ENCODE assay signal across 11 mouse cellular contexts in the genomic region with DNA sequence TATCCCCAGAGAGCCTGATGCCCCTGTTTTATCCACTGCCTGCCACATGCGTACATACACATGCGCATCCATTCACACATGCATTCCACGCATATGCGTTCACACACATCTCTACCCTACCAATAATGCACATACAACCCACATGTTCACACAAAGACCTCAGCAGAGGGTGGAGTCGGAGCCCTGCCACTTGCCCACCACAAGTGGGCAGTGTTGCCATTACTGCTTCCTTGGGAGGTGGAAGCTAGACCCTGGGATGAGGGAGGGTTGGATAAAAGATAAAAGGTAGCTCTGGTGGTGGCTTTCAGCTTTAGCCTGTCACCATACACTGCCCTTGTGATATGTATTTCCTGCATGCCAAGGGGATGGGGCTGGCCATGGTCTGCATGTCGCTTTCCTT. TPM values are rescaled to one million over a fixed set of nuclear protein-coding genes. Genes with fewer than 3 reads are reported as not detected.
DNase-seq lines count a peak whose midpoint lies in the region; ATAC-seq lines count a peak whose summit lies in the region.
"Had no signal": no experiment of that assay in that cellular context is flagged by ENCODE, and none has a peak within 500 bp of the region (broad histone marks: within the 10 kb centered on the region; RNA-seq: fewer than 3 reads in every experiment).

No protein-coding gene starts in this region.

- H3K9me3 ChIP-seq in hindbrain, embryonic 10.5 days: no peaks in the 10 kb centered on the region
- H3K9me3 ChIP-seq in hindbrain, embryonic 16.5 days (ENCODE audit: control insufficient read depth, low read length): no peaks in the 10 kb centered on the region
- H3K9me3 ChIP-seq in forebrain, embryonic 12.5 days: no peaks in the 10 kb centered on the region
- no peaks in the 10 kb centered on the region for H3K9me3 ChIP-seq in hindbrain, embryonic 14.5 days (ENCODE audit: control insufficient read depth, low read length)
- H3K9me3 ChIP-seq: lung, embryonic 15.5 days had no signal

- H3K4me3 ChIP-seq in hindbrain, embryonic 10.5 days: no peak overlapping the region
- no peak overlapping the region for H3K4me3 ChIP-seq in hindbrain, embryonic 16.5 days (ENCODE audit: low read length)
- no peak overlapping the region for H3K4me3 ChIP-seq in forebrain, embryonic 12.5 days (replicated peaks)
- no peak overlapping the region for H3K4me3 ChIP-seq in hindbrain, embryonic 14.5 days (replicated peaks; ENCODE audit: low read length)
- H3K4me3 ChIP-seq: lung, embryonic 15.5 days had no signal

- no peaks in the 10 kb centered on the region for H3K27me3 ChIP-seq in hindbrain, embryonic 10.5 days (ENCODE audit: insufficient read depth, poor library complexity, severe bottlenecking)
- H3K27me3 ChIP-seq in hindbrain, embryonic 16.5 days (replicated peaks; ENCODE audit: control insufficient read depth, insufficient read depth, low read length): no peaks in the 10 kb centered on the region
- H3K27me3 ChIP-seq in forebrain, embryonic 12.5 days: no peaks in the 10 kb centered on the region
- no peaks in the 10 kb centered on the region for H3K27me3 ChIP-seq in hindbrain, embryonic 14.5 days (ENCODE audit: control insufficient read depth, insufficient read depth, low read length)
- H3K27me3 ChIP-seq: lung, embryonic 15.5 days; Patski had no signal

- H3K4me2 ChIP-seq in hindbrain, embryonic 16.5 days (ENCODE audit: low read length): no peak overlapping the region
- H3K4me2 ChIP-seq in forebrain, embryonic 12.5 days: no peak overlapping the region
- peak overlapping the region; percentile 32 for H3K4me2 ChIP-seq in hindbrain, embryonic 14.5 days (replicated peaks)
- H3K4me2 ChIP-seq: lung, embryonic 15.5 days had no signal

- H3K4me1 ChIP-seq in hindbrain, embryonic 10.5 days (replicated peaks): peaks cover 36% of the 10 kb centered on the region
- peaks cover 5% of the 10 kb centered on the region for H3K4me1 ChIP-seq in hindbrain, embryonic 16.5 days (ENCODE audit: control insufficient read depth, insufficient read depth, low read depth, low read length)
- no peaks in the 10 kb centered on the region for H3K4me1 ChIP-seq in forebrain, embryonic 12.5 days
- H3K4me1 ChIP-seq in hindbrain, embryonic 14.5 days (replicated peaks; ENCODE audit: control insufficient read depth, insufficient read depth, low read length): peaks cover 5% of the 10 kb centered on the region; the same call in 1 of the 2 replicates

- H3K9ac ChIP-seq in hindbrain, embryonic 16.5 days (ENCODE audit: low read depth, low read length): no peak overlapping the region
- H3K9ac ChIP-seq in forebrain, embryonic 12.5 days: no peak overlapping the region
- no peak overlapping the region for H3K9ac ChIP-seq in hindbrain, embryonic 14.5 days
- H3K9ac ChIP-seq: lung, embryonic 15.5 days had no signal

- H3K36me3 ChIP-seq in hindbrain, embryonic 10.5 days: no peaks in the 10 kb centered on the region
- no peaks in the 10 kb centered on the region for H3K36me3 ChIP-seq in hindbrain, embryonic 16.5 days (ENCODE audit: control insufficient read depth, insufficient read depth, low read length)
- no peaks in the 10 kb centered on the region for H3K36me3 ChIP-seq in forebrain, embryonic 12.5 days (replicated peaks)
- H3K36me3 ChIP-seq in hindbrain, embryonic 14.5 days (replicated peaks; ENCODE audit: control insufficient read depth, insufficient read depth): no peaks in the 10 kb centered on the region
- H3K36me3 ChIP-seq: lung, embryonic 15.5 days had no signal

- no peak for ATAC-seq in hindbrain, embryonic 16.5 days
- ATAC-seq in forebrain, embryonic 12.5 days (ENCODE audit: low FRiP score): peak; percentile 57; the same call in 1 of the 2 replicates
- 0 out of 2 replicates have a peak, but pooled peaks have one; percentile 17 for ATAC-seq in hindbrain, embryonic 14.5 days (ENCODE audit: low FRiP score)
- ATAC-seq in megakaryocyte progenitor cell, adult 5-6 weeks (replicated peaks; ENCODE audit: poor library complexity): 0 out of 2 replicates have a peak, but pooled peaks have one; percentile 44
- ATAC-seq: Patski had no signal

- DNase-seq in hindbrain, embryonic 10.5 days (ENCODE audit: low spot score): peak; percentile 45
- DNase-seq in 416B (ENCODE audit: low read depth): peak; percentile 26
- peak; percentile 61 for DNase-seq in adrenal gland, postnatal 25 days
- peak; percentile 33 for DNase-seq in hindbrain, embryonic 14.5 days (ENCODE audit: low spot score)
- no peak for DNase-seq in spleen, postnatal 36 days (ENCODE audit: low spot score in 2 of 2)

- WGBS in hindbrain, embryonic 10.5 days: 85% methylated on average over 6 of the region's 6 CpGs
- 78% methylated on average over 6 of the region's 6 CpGs for WGBS in hindbrain, embryonic 16.5 days
- 85% methylated on average over 6 of the region's 6 CpGs for WGBS in forebrain, embryonic 12.5 days
- WGBS in hindbrain, embryonic 14.5 days: 87% methylated on average over 6 of the region's 6 CpGs

- no peak overlapping the region for H3K27ac ChIP-seq in hindbrain, embryonic 10.5 days
- H3K27ac ChIP-seq in hindbrain, embryonic 16.5 days (ENCODE audit: low read depth, low read length): no peak overlapping the region
- no peak overlapping the region for H3K27ac ChIP-seq in forebrain, embryonic 12.5 days
- H3K27ac ChIP-seq in hindbrain, embryonic 14.5 days: no peak overlapping the region
- H3K27ac ChIP-seq: lung, embryonic 15.5 days had no signal

RNA-seq across cellular contexts. Expression of a gene that starts 1.9 kb away (rescaled TPM):
- 51.0 and 125 TPM in 2 replicates for polyA plus RNA-seq in hindbrain, embryonic 10.5 days (2016; fragmentation: Nextera tagmentation; extraction: Ambion mirVana)
- polyA plus RNA-seq in hindbrain, embryonic 16.5 days (2015; fragmentation: Nextera tagmentation; extraction: Ambion mirVana): 188 and 207 TPM in 2 replicates
- total RNA-seq in adrenal gland, postnatal 25 days (2021): 7.4 and 9.7 TPM in 2 replicates
- polyA plus RNA-seq in forebrain, embryonic 12.5 days (2016; fragmentation: Nextera tagmentation; extraction: Ambion mirVana): 4.3 and 7.5 TPM in 2 replicates
- 213 and 251 TPM in 2 replicates for polyA plus RNA-seq in hindbrain, embryonic 14.5 days (2014; fragmentation: Nextera tagmentation; extraction: Ambion mirVana)
- total RNA-seq in megakaryocyte progenitor cell, adult 5-6 weeks (2015): not detected in 2 replicates
- total RNA-seq in megakaryocyte progenitor cell, adult 5-6 weeks (2017): not detected in 2 replicates
- polyA plus RNA-seq: Patski had no signal

RNA-seq across cellular contexts. Expression of a gene that starts 2.6 kb away (rescaled TPM):
- polyA plus RNA-seq in hindbrain, embryonic 10.5 days (2016; fragmentation: Nextera tagmentation; extraction: Ambion mirVana): 7.0 and 8.5 TPM in 2 replicates
- 3.8 and 5.0 TPM in 2 replicates for polyA plus RNA-seq in hindbrain, embryonic 16.5 days (2015; fragmentation: Nextera tagmentation; extraction: Ambion mirVana)
- total RNA-seq in adrenal gland, postnatal 25 days (2021): 26.1 and 31.2 TPM in 2 replicates
- polyA plus RNA-seq in forebrain, embryonic 12.5 days (2016; fragmentation: Nextera tagmentation; extraction: Ambion mirVana): 5.5 and 6.1 TPM in 2 replicates
- polyA plus RNA-seq in hindbrain, embryonic 14.5 days (2014; fragmentation: Nextera tagmentation; extraction: Ambion mirVana): 4.5 and 5.3 TPM in 2 replicates
- not detected in 2 replicates for total RNA-seq in megakaryocyte progenitor cell, adult 5-6 weeks (2015)
- not detected in 2 replicates for total RNA-seq in megakaryocyte progenitor cell, adult 5-6 weeks (2017)

RNA-seq across cellular contexts. Expression of a gene that starts 17.4 kb away (rescaled TPM):
- polyA plus RNA-seq in hindbrain, embryonic 10.5 days (2016; fragmentation: Nextera tagmentation; extraction: Ambion mirVana): not detected in 2 replicates
- polyA plus RNA-seq in hindbrain, embryonic 16.5 days (2015; fragmentation: Nextera tagmentation; extraction: Ambion mirVana): not detected in 2 replicates
- total RNA-seq in adrenal gland, postnatal 25 days (2021): not detected in 2 replicates
- polyA plus RNA-seq in forebrain, embryonic 12.5 days (2016; fragmentation: Nextera tagmentation; extraction: Ambion mirVana): not detected in 2 replicates
- not detected in 2 replicates for polyA plus RNA-seq in hindbrain, embryonic 14.5 days (2014; fragmentation: Nextera tagmentation; extraction: Ambion mirVana)
- not detected in 2 replicates for total RNA-seq in megakaryocyte progenitor cell, adult 5-6 weeks (2015)
- total RNA-seq in megakaryocyte progenitor cell, adult 5-6 weeks (2017): not detected in 2 replicates
- polyA plus RNA-seq: gonadal fat pad, adult 2 months; lung, embryonic 15.5 days; Patski had no signal

Comparison
In these comparisons a context has a peak if more than half of its experiments do, and no peak if none do; other contexts are left out.
1. DNase-seq: peak in hindbrain, embryonic 10.5 days (single experiment), 416B (single experiment), adrenal gland, postnatal 25 days (single experiment) and hindbrain, embryonic 14.5 days (single experiment); none in spleen, postnatal 36 days (0 of 2).